Mouse (Mus musculus) C2C12 (cell line): ENCODE results near the gene Armh2.
"Not testable (repeated sequence)": the region's sequence is repeated elsewhere in the genome, so short reads cannot be mapped to it uniquely, and the experiment has no call there.

Experiments used
- CEBPB ChIP-seq: IDR thresholded peaks from one replicate; pipeline ENCODE4 v1.6.1; 2011; ENCODE audit warnings: low read depth, mild to moderate bottlenecking, control low read depth, moderate library complexity
- CTCF ChIP-seq: IDR thresholded peaks from one replicate; pipeline ENCODE4 v1.5.1; 2011; ENCODE audit not compliant: control insufficient read depth, insufficient read depth, insufficient read length
- MAX ChIP-seq: IDR thresholded peaks from one replicate; pipeline ENCODE4 v1.6.1; 2011; ENCODE audit warnings: mild to moderate bottlenecking, control low read depth
- USF1 ChIP-seq: IDR thresholded peaks from one replicate; pipeline ENCODE4 v1.6.1; 2011; ENCODE audit warnings: low read depth, mild to moderate bottlenecking, control low read depth, moderate library complexity

- TF ChIP-seq CEBPB, CTCF, MAX, USF1: not testable (repeated sequence)
Observed at GRCm38 (mm10) chr13:24771482-24771881, 30.4 kb downstream of the Armh2 start.
